Mouse (Mus musculus): Measurements from ENCODE around the gene Praf2. TPM values are rescaled to one million over a fixed set of nuclear protein-coding genes. Genes with fewer than 3 reads are reported as not detected.
"Not testable (repeated sequence)": the region's sequence is repeated elsewhere in the genome, so short reads cannot be mapped to it uniquely, and the experiment has no call there.

The Praf2 gene
- 10 to 100 TPM; 14.4 to 18.2 (median 15.7) TPM for total RNA-seq (2022)

GRCm38 (mm10) chrX:7728215-7728921 lies at the start of gene Praf2:
Gene Praf2, plus strand, starts transcription at chrX:7728439.
- DNase-seq, result peak; percentile 83

GRCm38 (mm10) chrX:7678986-7679385 lies 49.3 kb upstream of the Praf2 start:
- no peak for DNase-seq

- peak; percentile 82 for DNase-seq
Observed at GRCm38 (mm10) chrX:7679405-7680056, 48.7 kb upstream of the Praf2 start.

GRCm38 (mm10) chrX:7680057-7680412 lies 48.2 kb upstream of the Praf2 start:
- DNase-seq, result no peak

- DNase-seq, result no peak
Observed at GRCm38 (mm10) chrX:7680864-7681263, 47.4 kb upstream of the Praf2 start, which contains the start of gene Magix. Gene Magix, minus strand, starts transcription at chrX:7681251.

GRCm38 (mm10) chrX:7688321-7688720 lies 39.9 kb upstream of the Praf2 start:
- no peak for DNase-seq

- no peak for DNase-seq
Observed at GRCm38 (mm10) chrX:7690486-7690885, 37.8 kb upstream of the Praf2 start.

- no peak for DNase-seq
Observed at GRCm38 (mm10) chrX:7692862-7693261, 35.4 kb upstream of the Praf2 start.

- no peak for DNase-seq
Observed at GRCm38 (mm10) chrX:7696520-7696919, 31.7 kb upstream of the Praf2 start.

- DNase-seq, result peak; percentile 83
Observed at GRCm38 (mm10) chrX:7696954-7697381, 31.3 kb upstream of the Praf2 start, which contains the start of gene Gpkow. Gene Gpkow, plus strand, starts transcription at chrX:7697131.

GRCm38 (mm10) chrX:7713764-7714134 lies 14.5 kb upstream of the Praf2 start:
- DNase-seq, result not testable (repeated sequence)

GRCm38 (mm10) chrX:7714135-7714899 lies 13.9 kb upstream of the Praf2 start, which contains the start of gene Wdr45:
Gene Wdr45, plus strand, starts transcription at chrX:7714333.
- peak; percentile 93 for DNase-seq

GRCm38 (mm10) chrX:7716058-7716457 lies 12.2 kb upstream of the Praf2 start:
- DNase-seq, result not testable (repeated sequence)

GRCm38 (mm10) chrX:7721514-7722281 lies 6.5 kb upstream of the Praf2 start, which contains the start of gene Gm45208:
Gene Gm45208, plus strand, starts transcription at chrX:7722245.
- DNase-seq, result peak; percentile 56

GRCm38 (mm10) chrX:7722282-7722611 lies 6.0 kb upstream of the Praf2 start:
- no peak for DNase-seq

- no peak for DNase-seq
Observed at GRCm38 (mm10) chrX:7722691-7723090, 5.5 kb upstream of the Praf2 start.

- no peak for DNase-seq
Observed at GRCm38 (mm10) chrX:7724135-7724534, 4.1 kb upstream of the Praf2 start.

- DNase-seq, result peak; percentile 11
Observed at GRCm38 (mm10) chrX:7725841-7726240, 2.4 kb upstream of the Praf2 start.

GRCm38 (mm10) chrX:7727176-7727575 lies 1.1 kb upstream of the Praf2 start:
- peak; percentile 28 for DNase-seq

GRCm38 (mm10) chrX:7728922-7729265 lies 655 bp downstream of the Praf2 start:
- no peak for DNase-seq

- DNase-seq, result no peak
Observed at GRCm38 (mm10) chrX:7733571-7734156, 5.4 kb downstream of the Praf2 start.

All from adrenal gland, adult 8-10 months (tissue).